ENCODE assay signal across 9 mouse cellular contexts in the genomic region with DNA sequence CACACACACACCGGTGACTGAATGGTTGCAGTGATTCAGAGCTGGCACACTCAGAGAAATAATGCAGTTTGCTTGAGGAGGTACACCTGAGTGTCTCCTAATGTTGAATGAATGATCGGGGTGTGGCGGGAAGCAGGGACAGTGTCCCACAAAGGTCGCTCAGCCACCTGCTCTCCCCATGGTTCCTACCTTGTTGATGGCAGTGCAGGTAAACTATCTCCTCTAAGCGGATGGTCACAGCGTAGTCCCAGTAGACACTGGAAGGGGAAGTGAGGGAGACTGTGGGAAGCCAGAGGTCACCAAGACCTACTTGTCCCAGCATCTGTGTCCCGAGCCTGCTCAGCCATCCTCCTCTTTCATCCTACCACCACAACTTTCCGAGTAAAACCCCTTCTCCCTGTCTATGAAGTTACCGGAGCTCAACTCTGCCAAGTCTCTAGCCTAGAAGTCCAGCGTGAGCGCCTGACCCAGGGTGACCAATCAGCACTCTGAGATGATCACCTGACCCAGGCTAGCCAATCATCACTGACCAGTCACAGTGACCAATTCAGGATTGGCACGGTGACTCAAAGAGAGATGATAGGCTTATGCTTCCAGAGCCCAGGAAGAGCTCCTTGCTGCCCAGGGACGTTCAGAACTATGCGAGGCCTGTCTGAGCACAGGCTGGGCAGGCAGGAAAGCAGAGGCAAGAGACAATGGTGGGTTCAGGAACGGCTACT. TPM values are rescaled to one million over a fixed set of nuclear protein-coding genes. Genes with fewer than 3 reads are reported as not detected.
DNase-seq lines count a peak whose midpoint lies in the region; ATAC-seq and TF ChIP-seq lines count a peak whose summit lies in the region.
"Had no signal": no experiment of that assay in that cellular context is flagged by ENCODE, and none has a peak within 500 bp of the region (broad histone marks: within the 10 kb centered on the region; RNA-seq: fewer than 3 reads in every experiment).

No protein-coding gene starts in this region.

- 35% methylated on average over 15 of the region's 15 CpGs for WGBS in hindbrain, embryonic 13.5 days
- 18% methylated on average over 15 of the region's 15 CpGs for WGBS in liver, adult 2 months

- no peak overlapping the region for H3K27ac ChIP-seq in ES-E14 (ENCODE audit: insufficient read depth, low read depth, low read length, poor library complexity, severe bottlenecking)
- H3K27ac ChIP-seq in hindbrain, embryonic 13.5 days: peak overlapping the region; percentile 19; the same call in 1 of the 2 replicates
- no peak overlapping the region for H3K27ac ChIP-seq in liver, adult 2 months (replicated peaks; ENCODE audit: insufficient read depth, low read depth, low read length)

- H3K36me3 ChIP-seq in ES-E14 (ENCODE audit: control insufficient read depth, insufficient read depth, low read length, poor library complexity, severe bottlenecking) (peaks cover 9% of the 10 kb centered on the region; the same call in 1 of the 2 replicates), myocyte (ENCODE audit: control insufficient read depth, insufficient read depth) (no peaks in the 10 kb centered on the region)
- peaks cover 76% of the 10 kb centered on the region for H3K36me3 ChIP-seq in hindbrain, embryonic 13.5 days
- H3K36me3 ChIP-seq in liver, adult 2 months (ENCODE audit: control insufficient read depth, insufficient read depth, low read length): no peaks in the 10 kb centered on the region

- in situ Hi-C loops in ES-E14 (cut with MboI; ENCODE audit: low sequenced_read_pairs in 2 of 2, unreplicated experiment in 2 of 2): no loop called here

- peak overlapping the region; percentile 31 for H3K4me2 ChIP-seq in hindbrain, embryonic 13.5 days
- H3K4me2 ChIP-seq in myocyte (ENCODE audit: low read depth): peak overlapping the region; percentile 45

- no peaks in the 10 kb centered on the region; the same call in 1 of the 2 replicates for H3K27me3 ChIP-seq in hindbrain, embryonic 13.5 days
- H3K27me3 ChIP-seq in liver, adult 2 months (ENCODE audit: control insufficient read depth, insufficient read depth, low read length): no peaks in the 10 kb centered on the region
- no peaks in the 10 kb centered on the region for H3K27me3 ChIP-seq in myocyte (ENCODE audit: control insufficient read depth, insufficient read depth, insufficient read length)

- H3K79me2 ChIP-seq in liver, adult 2 months (ENCODE audit: control insufficient read depth, insufficient read depth, low read length): no peaks in the 10 kb centered on the region
- no peaks in the 10 kb centered on the region for H3K79me2 ChIP-seq in myocyte (ENCODE audit: control insufficient read depth, insufficient read depth)

- no peak for TF ChIP-seq POLR2A in brain, embryonic 14.5 days (IDR thresholded peaks at IDR 0.05; ENCODE audit: borderline replicate concordance, extremely low read depth, insufficient read depth, insufficient read length, poor library complexity, severe bottlenecking)
- TF ChIP-seq POLR2A in liver, adult 2 months (IDR thresholded peaks at IDR 0.05; ENCODE audit: extremely low read depth, insufficient read depth, low read length): 0 out of 2 replicates have a peak, but pooled peaks have one; percentile 5
- TF ChIP-seq POLR2A in myocyte (IDR thresholded peaks at IDR 0.05; ENCODE audit: insufficient read length, low read depth): no peak

- peak; percentile 61; the same call in 1 of the 2 replicates for ATAC-seq in hindbrain, embryonic 13.5 days (ENCODE audit: low FRiP score)
- ATAC-seq in megakaryocyte, adult 5-6 weeks (ENCODE audit: poor library complexity, severe bottlenecking): no peak
- ATAC-seq in inflammation-experienced regulatory T-cells, adult 6 months: no peak

- no peak for TF ChIP-seq CTCF in brain, embryonic 14.5 days (IDR thresholded peaks at IDR 0.05; ENCODE audit: borderline replicate concordance, extremely low read depth, insufficient read depth, insufficient read length)
- TF ChIP-seq CTCF in liver, adult 2 months (IDR thresholded peaks at IDR 0.05; ENCODE audit: low read depth, low read length): no peak

- H3K4me3 ChIP-seq in ES-E14 (ENCODE audit: insufficient read depth in 1 of 2, low read depth in 1 of 2, low read length in 2 of 2, poor library complexity in 1 of 2, severe bottlenecking in 1 of 2): peak overlapping the region; percentile 65 to 76
- H3K4me3 ChIP-seq in hindbrain, embryonic 13.5 days: peak overlapping the region; percentile 18
- H3K4me3 ChIP-seq in liver, adult 2 months (ENCODE audit: insufficient read depth, low read depth, low read length): peak overlapping the region; percentile 51
- H3K4me3 ChIP-seq in myocyte: peak overlapping the region; percentile 19

- peak; percentile 68 for DNase-seq in ES-E14 (ENCODE audit: low read depth, low spot score)
- DNase-seq in brain, embryonic 14.5 days (ENCODE audit: low read depth): peak; percentile 86
- DNase-seq in liver, adult 2 months (ENCODE audit: extremely low read depth, low read depth, low spot score): peak; percentile 77
- DNase-seq in gastrocnemius, postnatal 10 days: no peak

- no peak overlapping the region for H3ac ChIP-seq in myocyte (ENCODE audit: control insufficient read depth, insufficient read length)

- H3K9me3 ChIP-seq in ES-E14 (ENCODE audit: control insufficient read depth, insufficient read depth, low read depth, low read length): no peaks in the 10 kb centered on the region
- no peaks in the 10 kb centered on the region for H3K9me3 ChIP-seq in hindbrain, embryonic 13.5 days

- H3K9ac ChIP-seq in ES-E14 (ENCODE audit: insufficient read depth, low read depth, low read length, poor library complexity, severe bottlenecking): peak overlapping the region; percentile 78
- peak overlapping the region; percentile 46; the same call in 1 of the 2 replicates for H3K9ac ChIP-seq in hindbrain, embryonic 13.5 days
- H3K9ac ChIP-seq in liver, adult 2 months (ENCODE audit: low read depth, low read length): peak overlapping the region; percentile 52

- H3K4me1 ChIP-seq in ES-E14 (ENCODE audit: control insufficient read depth in 2 of 2, insufficient read depth in 2 of 2, low read length in 2 of 2, poor library complexity in 1 of 2): peaks cover 3 to 26% of the 10 kb centered on the region in 2 experiments; a peak in 3 of 4 replicates
- peaks cover 10% of the 10 kb centered on the region for H3K4me1 ChIP-seq in hindbrain, embryonic 13.5 days (replicated peaks)
- H3K4me1 ChIP-seq in liver, adult 2 months (ENCODE audit: control insufficient read depth, insufficient read depth, low read length): no peaks in the 10 kb centered on the region

TF ChIP-seq in ES-E14, 5 proteins besides CTCF, POLR2A, EP300 and RAD21:
- peak; percentile 74; the same call in 1 of the 2 replicates for TF ChIP-seq CHD2 (IDR thresholded peaks at IDR 0.05; ENCODE audit: low read depth, low read length)
- TF ChIP-seq HCFC1 (IDR thresholded peaks at IDR 0.05; ENCODE audit: borderline replicate concordance, insufficient read depth, low read length): no peak

TF ChIP-seq in myocyte, 11 proteins besides CTCF, POLR2A, EP300 and RAD21:
- no peak for TF ChIP-seq REST (IDR thresholded peaks at IDR 0.05; ENCODE audit: insufficient read depth, insufficient read length)
- peak; percentile 85 for TF ChIP-seq USF1 (IDR thresholded peaks at IDR 0.05; ENCODE audit: low read depth)

RNA-seq across cellular contexts. Expression of a gene that starts 30.3 kb away (rescaled TPM):
- 7.1 and 11.6 TPM in 2 replicates for total RNA-seq in ES-E14 (2012; rRNA removed)
- 31.2 and 36.1 TPM in 2 replicates for polyA plus RNA-seq in brain, embryonic 14.5 days (2012; rRNA removed)
- polyA plus RNA-seq in hindbrain, embryonic 13.5 days (2015; fragmentation: Nextera tagmentation; extraction: Ambion mirVana): 14.2 and 14.5 TPM in 2 replicates
- 1.5 and 1.9 TPM in 2 replicates for total RNA-seq in liver, adult 2 months (2014; rRNA removed)
- 5.0 and 5.1 TPM in 2 replicates for polyA plus RNA-seq in liver, adult 2 months (2012; rRNA removed)
- 3.6 TPM for polyA plus RNA-seq in myocyte (2012; fragmentation: generic; extraction: Trizol)
- total RNA-seq in megakaryocyte, adult 5-6 weeks (2015): not detected in 2 replicates
- total RNA-seq in megakaryocyte, adult 5-6 weeks (2017): not detected in 2 replicates
- not detected for polyA plus RNA-seq in inflammation-experienced regulatory T-cells, adult 6 months (2017; shearing (Covaris generic))
- 1 to 10 TPM in 1 of 2 experiments, under 1 TPM in 1; 0.65 to 1.2 TPM for total RNA-seq in gastrocnemius, postnatal 10 days (2021)

RNA-seq across cellular contexts. Expression of a gene that starts 53.6 kb away (rescaled TPM):
- 0.22 and 0.53 TPM in 2 replicates for total RNA-seq in ES-E14 (2012; rRNA removed)
- 0.07 and 0.09 TPM in 2 replicates for polyA plus RNA-seq in brain, embryonic 14.5 days (2012; rRNA removed)
- polyA plus RNA-seq in hindbrain, embryonic 13.5 days (2015; fragmentation: Nextera tagmentation; extraction: Ambion mirVana): not detected in 2 replicates
- total RNA-seq in liver, adult 2 months (2014; rRNA removed): not detected in 2 replicates
- not detected in 2 replicates for polyA plus RNA-seq in liver, adult 2 months (2012; rRNA removed)
- polyA plus RNA-seq in myocyte (2012; fragmentation: generic; extraction: Trizol): not detected
- not detected in 2 replicates for total RNA-seq in megakaryocyte, adult 5-6 weeks (2015)
- total RNA-seq in megakaryocyte, adult 5-6 weeks (2017): not detected in 2 replicates
- not detected for polyA plus RNA-seq in inflammation-experienced regulatory T-cells, adult 6 months (2017; shearing (Covaris generic))
- not detected for total RNA-seq in gastrocnemius, postnatal 10 days (2021)
- polyA plus RNA-seq: spleen, adult 2 months had no signal

RNA-seq across cellular contexts. Expression of a gene that starts 59.3 kb away (rescaled TPM):
- 12.3 and 15.9 TPM in 2 replicates for total RNA-seq in ES-E14 (2012; rRNA removed)
- 6.0 and 8.6 TPM in 2 replicates for polyA plus RNA-seq in brain, embryonic 14.5 days (2012; rRNA removed)
- 2.4 and 2.7 TPM in 2 replicates for polyA plus RNA-seq in hindbrain, embryonic 13.5 days (2015; fragmentation: Nextera tagmentation; extraction: Ambion mirVana)
- total RNA-seq in liver, adult 2 months (2014; rRNA removed): 8.0 and 15.4 TPM in 2 replicates
- polyA plus RNA-seq in liver, adult 2 months (2012; rRNA removed): 29.2 and 35.8 TPM in 2 replicates
- 16.6 TPM for polyA plus RNA-seq in myocyte (2012; fragmentation: generic; extraction: Trizol)
- total RNA-seq in megakaryocyte, adult 5-6 weeks (2015): 0.11 and 0.30 TPM in 2 replicates
- 0.29 and 0.45 TPM in 2 replicates for total RNA-seq in megakaryocyte, adult 5-6 weeks (2017)
- polyA plus RNA-seq in inflammation-experienced regulatory T-cells, adult 6 months (2017; shearing (Covaris generic)): 1 to 10 TPM; 1.4 to 3.2 (median 1.4) TPM
- 10 to 100 TPM; 36.2 to 42.0 TPM for total RNA-seq in gastrocnemius, postnatal 10 days (2021)

Comparison
In these comparisons a context has a peak if more than half of its experiments do, and no peak if none do; other contexts are left out.
1. H3K4me3 ChIP-seq: peak in every context shown above with its lines; median percentile 70 in ES-E14; 51 in liver, adult 2 months; 19 in myocyte; 18 in hindbrain, embryonic 13.5 days.